Mouse (Mus musculus): ENCODE results near the gene Akap2. TPM values are rescaled to one million over a fixed set of nuclear protein-coding genes. Genes with fewer than 3 reads are reported as not detected.

Gene Akap2
- polyA plus RNA-seq, 1 experiment from 2014 or later, result 28.2 TPM

- Histone ChIP-seq H3K9me3 (ENCODE audit: control insufficient read depth, low read length) (no peaks in the 10 kb centered on the region; the same call in 1 of the 2 replicates), H3K9ac (ENCODE audit: low read length) (no peak overlapping the region), H3K27ac (ENCODE audit: low read depth) (no peak overlapping the region), H3K4me2 (ENCODE audit: low read length) (no peak overlapping the region), H3K4me3 (ENCODE audit: low read depth, low read length) (no peak overlapping the region), H3K36me3 (ENCODE audit: control insufficient read depth, insufficient read depth, low read length) (no peaks in the 10 kb centered on the region), H3K27me3 (replicated peaks; ENCODE audit: control insufficient read depth, insufficient read depth, low read length) (no peaks in the 10 kb centered on the region), H3K4me1 (replicated peaks; ENCODE audit: control insufficient read depth, insufficient read depth, low read length) (no peaks in the 10 kb centered on the region)
- no peak for DNase-seq (ENCODE audit: low spot score)
- 76% methylated on average over 6 of the region's 6 CpGs for WGBS
- ATAC-seq (replicated peaks; ENCODE audit: low FRiP score, low TSS enrichment, low read depth), result no peak
These were observed 219.8 kb downstream of the Akap2 start for GRCm38 (mm10) chr4:57937292-57937691.

- ATAC-seq (replicated peaks; ENCODE audit: low FRiP score, low TSS enrichment, low read depth) (no peak), DNase-seq (ENCODE audit: low spot score) (peak; percentile 18)
- Histone ChIP-seq H3K9ac (ENCODE audit: low read length) (no peak overlapping the region), H3K27ac (ENCODE audit: low read depth) (no peak overlapping the region), H3K9me3 (ENCODE audit: control insufficient read depth, low read length) (no peaks in the 10 kb centered on the region), H3K36me3 (ENCODE audit: control insufficient read depth, insufficient read depth, low read length) (peaks cover 29% of the 10 kb centered on the region), H3K4me2 (ENCODE audit: low read length) (no peak overlapping the region), H3K4me3 (ENCODE audit: low read depth, low read length) (no peak overlapping the region), H3K27me3 (replicated peaks; ENCODE audit: control insufficient read depth, insufficient read depth, low read length) (no peaks in the 10 kb centered on the region), H3K4me1 (replicated peaks; ENCODE audit: control insufficient read depth, insufficient read depth, low read length) (no peaks in the 10 kb centered on the region)
- 81% methylated on average over 4 of the region's 4 CpGs for WGBS
These were observed 223.2 kb downstream of the Akap2 start for GRCm38 (mm10) chr4:57940631-57941030.

GRCm38 (mm10) chr4:57942892-57943291 is 225.4 kb downstream of the Akap2 start:
- H3K27me3 ChIP-seq (replicated peaks; ENCODE audit: control insufficient read depth, insufficient read depth, low read length), result no peaks in the 10 kb centered on the region
- H3K4me3 ChIP-seq (ENCODE audit: low read depth, low read length), result no peak overlapping the region
- H3K9ac ChIP-seq (ENCODE audit: low read length), result no peak overlapping the region
- WGBS, result 89% methylated on average over 2 of the region's 2 CpGs
- H3K36me3 ChIP-seq (ENCODE audit: control insufficient read depth, insufficient read depth, low read length), result peaks cover 49% of the 10 kb centered on the region
- ATAC-seq (replicated peaks; ENCODE audit: low FRiP score, low TSS enrichment, low read depth) (no peak), DNase-seq (ENCODE audit: low spot score) (peak; percentile 41)
- peaks cover 5% of the 10 kb centered on the region; the same call in 1 of the 2 replicates for H3K4me1 ChIP-seq (replicated peaks; ENCODE audit: control insufficient read depth, insufficient read depth, low read length)
- no peak overlapping the region for H3K4me2 ChIP-seq (ENCODE audit: low read length)
- no peaks in the 10 kb centered on the region for H3K9me3 ChIP-seq (ENCODE audit: control insufficient read depth, low read length)
- H3K27ac ChIP-seq (ENCODE audit: low read depth), result no peak overlapping the region

Other genes starting within 250 kb of the Akap2 start
- gene Pakap, start 149.5 kb upstream of the Akap2 start, polyA plus RNA-seq (2014; fragmentation: Nextera tagmentation; extraction: Ambion mirVana), result 28.4 and 32.6 TPM in 2 replicates
- 5.7 and 6.1 TPM in 2 replicates for gene D630039A03Rik, start 198.6 kb downstream of the Akap2 start, polyA plus RNA-seq (2014; fragmentation: Nextera tagmentation; extraction: Ambion mirVana)
- 551 and 575 TPM in 2 replicates for gene Txn1, start 238.8 kb downstream of the Akap2 start, polyA plus RNA-seq (2014; fragmentation: Nextera tagmentation; extraction: Ambion mirVana)

All from intestine, embryonic 14.5 days (tissue).